Mouse (Mus musculus) adrenal gland (tissue): ENCODE measurements at regions not wholly inside any gene's neighbourhood (a gene's known extent, or its start where the extent isn't known, plus 50 kb on each side); places are given as distances from the start of the nearest gene placed in this dataset.

Experiments
- intact Hi-C: fragments of 180-260 bp; cut with DNase I; formaldehyde crosslinking; loops from one replicate; pipeline ENCODE4 v1.15.1; 2025

GRCm38 (mm10) chr1:168007456-168007855 lies 318.4 kb downstream of the Lmx1a start:
- intact Hi-C loops: no loop called here

GRCm38 (mm10) chr1:168008216-168008615 lies 319.2 kb downstream of the Lmx1a start:
- intact Hi-C loops: no loop called here

GRCm38 (mm10) chr1:168010416-168010815 lies 321.4 kb downstream of the Lmx1a start:
- intact Hi-C loops: no loop called here

- intact Hi-C loops: no loop called here
Measured at GRCm38 (mm10) chr1:168012069-168012468, 323.0 kb downstream of the Lmx1a start.

GRCm38 (mm10) chr1:168012611-168013010 lies 323.6 kb downstream of the Lmx1a start:
- intact Hi-C loops: no loop called here

GRCm38 (mm10) chr1:168016375-168016890 lies 327.4 kb downstream of the Lmx1a start:
- intact Hi-C loops: no loop called here

GRCm38 (mm10) chr1:168026481-168026880 lies 337.4 kb downstream of the Lmx1a start:
- intact Hi-C loops: no loop called here

- intact Hi-C loops: no loop called here
Measured at GRCm38 (mm10) chr1:168044765-168045164, 355.7 kb downstream of the Lmx1a start.

GRCm38 (mm10) chr1:168046347-168046746 lies 357.3 kb downstream of the Lmx1a start:
- intact Hi-C loops: no loop called here

- intact Hi-C loops: no loop called here
Measured at GRCm38 (mm10) chr1:168046749-168047148, 357.7 kb downstream of the Lmx1a start.

GRCm38 (mm10) chr1:168049965-168050364 lies 360.9 kb downstream of the Lmx1a start:
- intact Hi-C loops: no loop called here

GRCm38 (mm10) chr1:168056479-168056878 lies 367.4 kb downstream of the Lmx1a start:
- intact Hi-C loops: no loop called here

GRCm38 (mm10) chr1:168057479-168057878 lies 368.4 kb downstream of the Lmx1a start:
- intact Hi-C loops: no loop called here

- intact Hi-C loops: no loop called here
Measured at GRCm38 (mm10) chr1:168058769-168059168, 369.7 kb downstream of the Lmx1a start.

GRCm38 (mm10) chr1:168064065-168064664 lies 367.9 kb downstream of the Pbx1 start:
- intact Hi-C loops: no loop called here

- intact Hi-C loops: no loop called here
Measured at GRCm38 (mm10) chr1:168065598-168066041, 366.4 kb downstream of the Pbx1 start.

GRCm38 (mm10) chr1:168066810-168067209 lies 365.3 kb downstream of the Pbx1 start:
- intact Hi-C loops: no loop called here

GRCm38 (mm10) chr1:168068003-168068919 lies 363.8 kb downstream of the Pbx1 start:
- intact Hi-C loops: no loop called here

GRCm38 (mm10) chr1:168068920-168069590 lies 363.0 kb downstream of the Pbx1 start:
- intact Hi-C loops: no loop called here
